Mouse (Mus musculus) stomach, postnatal 0 days (tissue): ENCODE results near the gene Pla2g4b. TPM values are rescaled to one million over a fixed set of nuclear protein-coding genes. Genes with fewer than 3 reads are reported as not detected.

Experiments
- ATAC-seq: fragments of 200-750 bp; cut with Nextera tagmentation; 2 replicates; pipeline ENCODE4 v1.8.0; 2017; ENCODE audit not compliant: low FRiP score, low TSS enrichment
- DNase-seq: peaks from one replicate; pipeline ENCODE4 v3.0.0-alpha.2; 2016; ENCODE audit warnings: low spot score
- H3K27ac ChIP-seq: fragments of 300-500 bp; sonication (generic); replicated peaks from 2 replicates; pipeline ENCODE4 v1.5.1; 2014; ENCODE audit warnings: mild to moderate bottlenecking, control low read depth
- H3K27me3 ChIP-seq: fragments of 300-500 bp; sonication (generic); 2 replicates; pipeline ENCODE4 v1.6.1; 2014; ENCODE audit warnings: low read length; ENCODE audit not compliant: control insufficient read depth, insufficient read depth
- H3K36me3 ChIP-seq: fragments of 300-500 bp; sonication (generic); 2 replicates; pipeline ENCODE4 v1.6.1; 2014; ENCODE audit warnings: low read length, mixed read lengths; ENCODE audit not compliant: control insufficient read depth, insufficient read depth
- H3K4me1 ChIP-seq: fragments of 300-500 bp; sonication (generic); replicated peaks from 2 replicates; pipeline ENCODE4 v1.6.1; 2014; ENCODE audit warnings: antibody characterized with exemption; ENCODE audit not compliant: control insufficient read depth, insufficient read depth
- H3K4me2 ChIP-seq: fragments of 300-500 bp; sonication (generic); replicated peaks from 2 replicates; pipeline ENCODE4 v1.6.1; 2014; ENCODE audit warnings: low read depth, mild to moderate bottlenecking, control low read depth, moderate library complexity
- H3K4me3 ChIP-seq: fragments of 300-500 bp; sonication (generic); 2 replicates; pipeline ENCODE4 v1.5.1; 2014; ENCODE audit warnings: low read depth, low read length, control low read depth
- H3K9ac ChIP-seq: fragments of 300-500 bp; sonication (generic); 2 replicates; pipeline ENCODE4 v1.6.1; 2014; ENCODE audit warnings: mild to moderate bottlenecking, low read length, control low read depth, mixed read lengths
- H3K9me3 ChIP-seq: fragments of 300-500 bp; sonication (generic); 2 replicates; pipeline ENCODE4 v1.6.1; 2016; ENCODE audit warnings: low read length; ENCODE audit not compliant: control insufficient read depth
- CTCF ChIP-seq: IDR thresholded peaks from 2 replicates; pipeline ENCODE4 v1.5.1; 2016; ENCODE audit warnings: antibody characterized with exemption, low read depth, mild to moderate bottlenecking, moderate library complexity
- EP300 ChIP-seq: optimal IDR thresholded peaks from 2 replicates; pipeline ENCODE3; 2016; ENCODE audit warnings: antibody characterized with exemption
- WGBS: fragments of 180-500 bp; shearing (Covaris S2); extraction: QIAGEN DNeasy Blood & Tissue Kit; methylation state at CpG from one replicate; pipeline ENCODE4 v1.1.7; 2014; 5-methylcytosine and 5-hydroxymethylcytosine counted together
- polyA plus RNA-seq: library from polyadenylated mRNA; unstranded; fragments of >200 nt; fragmentation: Nextera tagmentation; extraction: Ambion mirVana; gene quantifications from 2 replicates; pipeline ENCODE4 v1.2.1, GENCODE M21; 2015

The Pla2g4b gene
- 8.0 and 8.7 TPM in 2 replicates for polyA plus RNA-seq

- Histone ChIP-seq H3K36me3 (peaks cover 3% of the 10 kb centered on the region; the same call in 1 of the 2 replicates), H3K27me3 (no peaks in the 10 kb centered on the region), H3K27ac (0 out of 2 replicates have a peak within 1 kb of the TSS, but pooled peaks have one; percentile 18), H3K4me3 (no peak within 1 kb of the TSS), H3K4me1 (no peaks in the 10 kb centered on the region), H3K9ac (no peak within 1 kb of the TSS), H3K9me3 (no peaks in the 10 kb centered on the region), H3K4me2 (no peak within 1 kb of the TSS)
- WGBS = 88% methylated on average over 12 of the region's 12 CpGs
- DNase-seq (no peak), ATAC-seq (no peak)
- no peak for TF ChIP-seq EP300
- TF ChIP-seq CTCF = no peak
These were observed at the start of gene Pla2g4b for GRCm38 (mm10) chr2:120032726-120033467. Gene Pla2g4b, plus strand, starts transcription at chr2:120033417.

GRCm38 (mm10) chr2:119985871-119986270, 47.3 kb upstream of the Pla2g4b start:
- H3K4me1 ChIP-seq = no peaks in the 10 kb centered on the region
- H3K4me2 ChIP-seq = no peak overlapping the region
- no peak overlapping the region for H3K4me3 ChIP-seq
- no peak overlapping the region for H3K9ac ChIP-seq
- 67% methylated on average over 8 of the region's 8 CpGs for WGBS
- no peaks in the 10 kb centered on the region for H3K9me3 ChIP-seq
- no peak for TF ChIP-seq CTCF
- no peak for TF ChIP-seq EP300
- H3K27ac ChIP-seq = no peak overlapping the region
- ATAC-seq (0 out of 2 replicates have a peak, but pooled peaks have one; percentile 40), DNase-seq (peak; percentile 41)
- H3K36me3 ChIP-seq = no peaks in the 10 kb centered on the region; the same call in 1 of the 2 replicates
- H3K27me3 ChIP-seq = no peaks in the 10 kb centered on the region

- Histone ChIP-seq H3K4me1 (no peaks in the 10 kb centered on the region), H3K4me2 (no peak overlapping the region), H3K9me3 (no peaks in the 10 kb centered on the region), H3K36me3 (no peaks in the 10 kb centered on the region; the same call in 1 of the 2 replicates), H3K4me3 (no peak overlapping the region), H3K27me3 (no peaks in the 10 kb centered on the region), H3K27ac (no peak overlapping the region), H3K9ac (no peak overlapping the region)
- 58% methylated on average over 6 of the region's 6 CpGs for WGBS
- TF ChIP-seq EP300 (no peak), CTCF (no peak)
- ATAC-seq (no peak), DNase-seq (peak; percentile 23)
These were observed 46.8 kb upstream of the Pla2g4b start for GRCm38 (mm10) chr2:119986369-119986768.

DNA sequence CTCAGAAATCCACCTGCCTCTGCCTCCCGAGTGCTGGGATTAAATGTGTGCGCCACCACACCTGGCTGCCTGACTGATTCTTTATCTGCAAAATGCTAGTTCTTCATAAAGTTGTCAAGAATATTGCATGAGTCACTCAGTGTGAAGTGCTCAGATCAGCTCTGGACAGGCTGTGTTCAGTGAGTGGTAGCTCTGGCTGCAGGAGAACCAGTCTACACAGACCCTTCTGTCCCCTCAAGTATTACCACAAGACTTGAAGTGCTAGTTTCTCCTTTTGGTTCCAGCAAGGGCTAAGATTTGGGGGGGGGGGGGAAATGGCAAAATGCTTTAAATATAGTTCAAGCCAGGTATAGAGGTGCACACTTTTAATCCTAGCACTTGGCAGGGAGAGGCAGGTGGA, 45.8 kb upstream of the Pla2g4b start:
- H3K27me3 ChIP-seq = no peaks in the 10 kb centered on the region
- ATAC-seq (no peak), DNase-seq (no peak)
- no peak overlapping the region for H3K4me2 ChIP-seq
- H3K4me3 ChIP-seq = no peak overlapping the region
- no peaks in the 10 kb centered on the region for H3K4me1 ChIP-seq
- no peak overlapping the region for H3K27ac ChIP-seq
- no peak overlapping the region for H3K9ac ChIP-seq
- H3K36me3 ChIP-seq = no peaks in the 10 kb centered on the region
- no peaks in the 10 kb centered on the region for H3K9me3 ChIP-seq
- 84% methylated on average over 2 of the region's 2 CpGs for WGBS
- no peak for TF ChIP-seq CTCF
- no peak for TF ChIP-seq EP300

GRCm38 (mm10) chr2:119988952-119989351, 44.3 kb upstream of the Pla2g4b start:
- TF ChIP-seq EP300 (no peak), CTCF (no peak)
- Histone ChIP-seq H3K4me2 (no peak overlapping the region), H3K36me3 (no peaks in the 10 kb centered on the region), H3K27me3 (no peaks in the 10 kb centered on the region), H3K27ac (no peak overlapping the region), H3K9ac (no peak overlapping the region), H3K4me1 (no peaks in the 10 kb centered on the region), H3K9me3 (no peaks in the 10 kb centered on the region), H3K4me3 (no peak overlapping the region)
- ATAC-seq = no peak
- DNase-seq = no peak
- WGBS = 81% methylated on average over 4 of the region's 4 CpGs

- no peak overlapping the region for H3K4me3 ChIP-seq
- DNase-seq (no peak), ATAC-seq (no peak)
- no peak overlapping the region for H3K4me2 ChIP-seq
- H3K27ac ChIP-seq = no peak overlapping the region
- H3K36me3 ChIP-seq = no peaks in the 10 kb centered on the region
- 78% methylated on average over 6 of the region's 6 CpGs for whole genome bisulfite sequencing
- no peaks in the 10 kb centered on the region for H3K9me3 ChIP-seq
- H3K27me3 ChIP-seq = no peaks in the 10 kb centered on the region
- no peak overlapping the region for H3K9ac ChIP-seq
- TF ChIP-seq CTCF (no peak), EP300 (no peak)
- peaks cover 3% of the 10 kb centered on the region for H3K4me1 ChIP-seq
These were observed 42.3 kb upstream of the Pla2g4b start for GRCm38 (mm10) chr2:119990881-119991280.
